Mouse (Mus musculus) C2C12 (cell line): Measurements from ENCODE around the gene Olfr1359. TPM values are rescaled to one million over a fixed set of nuclear protein-coding genes. Genes with fewer than 3 reads are reported as not detected.
A peak's percentile ranks its signal among the peaks of the same experiment; 100 is the strongest.
"Not testable (repeated sequence)": the region's sequence is repeated elsewhere in the genome, so short reads cannot be mapped to it uniquely, and the experiment has no call there.

Source experiments
- H3K27me3 ChIP-seq: one replicate; pipeline ENCODE4 v1.6.1; 2011; ENCODE audit not compliant: control insufficient read depth, insufficient read depth, insufficient read length
- H3K36me3 ChIP-seq: one replicate; pipeline ENCODE4 v1.6.1; 2011; ENCODE audit not compliant: control insufficient read depth, insufficient read depth
- H3K4me3 ChIP-seq: one replicate; pipeline ENCODE4 v1.5.1; 2011; ENCODE audit warnings: mild to moderate bottlenecking, control low read depth; ENCODE audit not compliant: poor library complexity, insufficient read depth, severe bottlenecking
- H3K79me2 ChIP-seq: one replicate; pipeline ENCODE4 v1.6.1; 2011; ENCODE audit not compliant: control insufficient read depth, insufficient read depth
- H3K79me3 ChIP-seq: one replicate; pipeline ENCODE4 v1.6.1; 2011; ENCODE audit warnings: low read depth, control low read depth
- H3ac ChIP-seq: one replicate; pipeline ENCODE3; 2011; ENCODE audit warnings: low read depth; ENCODE audit not compliant: control insufficient read depth, insufficient read length
- CEBPB ChIP-seq: IDR thresholded peaks from one replicate; pipeline ENCODE4 v1.6.1; 2011; ENCODE audit warnings: low read depth, mild to moderate bottlenecking, control low read depth, moderate library complexity
- CTCF ChIP-seq: IDR thresholded peaks from one replicate; pipeline ENCODE4 v1.5.1; 2011; ENCODE audit not compliant: control insufficient read depth, insufficient read depth, insufficient read length
- FOSL1 ChIP-seq: IDR thresholded peaks from one replicate; pipeline ENCODE4 v1.8.0; 2011; ENCODE audit warnings: mild to moderate bottlenecking, low read length; ENCODE audit not compliant: poor library complexity, insufficient read depth, severe bottlenecking
- MAX ChIP-seq: IDR thresholded peaks from one replicate; pipeline ENCODE4 v1.6.1; 2011; ENCODE audit warnings: mild to moderate bottlenecking, control low read depth
- MYOD1 ChIP-seq: IDR thresholded peaks from one replicate; pipeline ENCODE4 v1.6.1; 2011; ENCODE audit warnings: low read depth; ENCODE audit not compliant: control insufficient read depth, insufficient read length
- MYOG ChIP-seq: IDR thresholded peaks from one replicate; pipeline ENCODE4 v1.6.1; 2011; ENCODE audit not compliant: control insufficient read depth, insufficient read length; ENCODE audit errors: extremely low read depth
- USF1 ChIP-seq: IDR thresholded peaks from one replicate; pipeline ENCODE4 v1.6.1; 2011; ENCODE audit warnings: low read depth, mild to moderate bottlenecking, control low read depth, moderate library complexity
- polyA plus RNA-seq: library from polyadenylated mRNA; unstranded; fragments of >200 nt; fragmentation: generic; extraction: Trizol; gene quantifications from one replicate; pipeline ENCODE4 v1.2.1, GENCODE M21; 2012; ENCODE audit warnings: missing spikeins

Gene Olfr1359
- polyA plus RNA-seq, 1 experiment = not detected

DNA sequence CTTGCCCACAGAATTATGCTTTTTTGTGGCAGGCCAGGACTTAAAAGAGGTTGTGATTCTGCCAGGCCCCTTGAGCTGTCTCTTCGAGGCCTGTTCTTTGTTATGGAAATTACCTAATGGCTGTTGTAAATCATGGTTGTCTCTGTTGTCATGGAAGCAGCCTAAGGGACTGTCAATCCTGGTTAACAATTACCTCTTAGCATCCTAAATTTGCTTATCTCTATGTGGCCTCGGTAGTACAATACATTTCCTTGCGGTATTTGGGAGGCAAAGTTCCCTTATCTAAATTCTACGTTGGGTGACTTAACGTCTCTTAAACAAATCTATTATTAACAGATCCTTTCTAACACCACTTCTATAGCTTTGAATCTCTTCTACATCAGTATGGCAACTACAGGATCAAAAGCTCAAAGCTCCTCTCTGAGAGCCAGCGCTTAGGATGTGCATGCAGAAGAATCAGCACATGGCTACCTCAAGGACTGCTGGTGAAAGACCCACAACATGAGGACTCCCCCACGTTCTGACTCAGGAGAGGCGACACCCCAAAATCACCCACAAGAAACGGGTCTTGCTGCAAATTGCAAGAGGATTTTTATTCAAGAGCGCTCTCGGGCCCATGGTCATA is 30.1 kb downstream of the Olfr1359 start:
- no peaks in the 10 kb centered on the region for H3K79me3 ChIP-seq
- H3ac ChIP-seq = no peak overlapping the region
- no peaks in the 10 kb centered on the region for H3K79me2 ChIP-seq
- TF ChIP-seq MYOD1 (no peak), MYOG (no peak), FOSL1 (no peak), CTCF (no peak), CEBPB (no peak), USF1 (no peak), MAX (no peak)
- no peaks in the 10 kb centered on the region for H3K36me3 ChIP-seq
- H3K4me3 ChIP-seq = no peak overlapping the region
- no peaks in the 10 kb centered on the region for H3K27me3 ChIP-seq

DNA sequence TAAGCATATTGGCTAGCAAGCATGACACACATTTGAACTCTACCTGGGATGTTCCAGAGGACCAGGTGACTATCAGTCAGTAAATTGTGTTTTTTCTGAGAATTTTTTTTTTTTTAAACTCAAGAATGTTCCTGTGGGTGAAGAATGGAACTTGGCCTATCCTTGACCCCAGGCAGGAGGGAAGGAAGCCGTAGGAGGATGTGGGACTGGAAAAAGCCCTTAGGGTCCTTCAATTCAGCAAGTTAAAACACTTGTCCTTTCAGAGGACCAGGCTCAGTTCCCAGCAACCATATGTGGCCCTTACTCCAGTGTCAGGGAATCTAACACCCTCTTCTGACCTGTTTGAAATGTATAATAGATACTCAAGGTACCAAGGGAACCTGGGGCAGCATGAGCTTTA is 31.6 kb downstream of the Olfr1359 start:
- Histone ChIP-seq H3K4me3 (no peak overlapping the region), H3K36me3 (no peaks in the 10 kb centered on the region), H3K27me3 (no peaks in the 10 kb centered on the region), H3K79me2 (no peaks in the 10 kb centered on the region), H3ac (no peak overlapping the region), H3K79me3 (no peaks in the 10 kb centered on the region)
- TF ChIP-seq CEBPB (no peak), USF1 (no peak), CTCF (no peak), MYOD1 (no peak), FOSL1 (no peak), MAX (no peak), MYOG (no peak)

DNA sequence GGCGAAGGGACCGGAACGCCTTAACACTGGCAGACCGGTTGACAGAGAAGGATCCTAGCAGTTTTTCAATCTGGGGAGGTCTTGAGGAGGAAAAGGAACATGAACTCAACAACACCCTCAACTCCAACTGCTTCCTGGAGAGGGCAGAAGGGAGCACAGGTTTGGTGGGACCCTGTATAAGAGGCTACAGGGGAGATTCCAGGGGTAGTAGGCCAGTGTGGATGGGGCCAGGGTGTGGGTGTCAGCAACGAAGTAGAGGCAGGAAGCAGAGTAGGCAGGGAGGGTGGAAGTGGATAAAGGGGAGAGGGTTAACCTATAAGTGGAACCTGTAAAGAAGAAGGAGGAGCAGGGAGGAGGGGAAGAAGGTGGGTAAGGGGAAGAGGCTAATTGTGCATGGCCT is 35.6 kb downstream of the Olfr1359 start:
- Histone ChIP-seq H3ac (peak overlapping the region; percentile 32), H3K36me3 (no peaks in the 10 kb centered on the region), H3K79me3 (no peaks in the 10 kb centered on the region), H3K79me2 (no peaks in the 10 kb centered on the region), H3K27me3 (no peaks in the 10 kb centered on the region), H3K4me3 (no peak overlapping the region)
- no peak for TF ChIP-seq CEBPB
- TF ChIP-seq CTCF = no peak
- TF ChIP-seq FOSL1 = no peak
- TF ChIP-seq MYOD1 = no peak
- TF ChIP-seq USF1 = no peak
- no peak for TF ChIP-seq MAX
- TF ChIP-seq MYOG = no peak

DNA sequence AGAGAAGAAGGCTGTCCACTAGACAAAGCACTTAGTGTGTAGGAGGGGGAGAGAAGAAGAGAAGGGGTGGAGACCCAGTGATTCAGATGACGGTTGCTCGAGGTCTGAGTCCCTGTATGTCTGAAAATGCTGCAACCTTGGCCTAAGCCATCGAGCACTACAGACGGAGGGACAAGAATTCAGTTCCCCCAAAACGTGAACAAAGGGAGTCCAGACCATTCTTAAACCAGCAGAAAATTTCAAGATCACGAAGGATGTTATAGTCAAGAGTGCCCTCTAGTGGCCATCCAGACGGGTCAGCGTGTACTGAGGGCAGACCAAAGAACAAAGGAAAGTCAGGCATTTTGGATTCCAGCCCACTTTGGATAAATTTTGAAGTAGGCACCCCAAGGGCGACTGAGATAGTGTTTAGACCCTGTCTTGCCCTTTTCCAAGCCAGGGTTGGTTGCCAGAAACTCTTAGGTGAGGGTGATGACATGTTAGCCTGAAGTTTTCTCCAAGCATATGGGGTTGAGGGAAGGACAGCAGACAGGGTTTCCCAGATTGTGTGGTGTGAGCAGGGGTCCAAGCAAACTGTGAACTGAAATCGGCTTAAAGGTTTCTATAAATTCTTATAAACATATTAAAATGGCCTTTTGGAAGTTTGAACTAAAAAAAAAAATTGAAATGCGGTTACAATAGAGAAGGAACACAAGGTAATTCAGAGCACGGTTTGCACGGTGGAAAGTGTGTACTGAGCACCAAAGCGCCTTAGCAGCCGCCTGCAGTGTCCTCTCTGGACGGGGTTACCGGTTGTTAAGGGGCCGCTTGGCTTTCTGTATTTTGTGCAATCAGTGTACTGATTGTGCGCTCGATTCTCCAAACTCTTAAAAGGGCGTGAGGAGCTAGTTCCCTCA is 36.3 kb downstream of the Olfr1359 start:
- Histone ChIP-seq H3ac (peak overlapping the region; percentile 28), H3K36me3 (no peaks in the 10 kb centered on the region), H3K4me3 (peak overlapping the region; percentile 11), H3K79me2 (no peaks in the 10 kb centered on the region), H3K27me3 (no peaks in the 10 kb centered on the region), H3K79me3 (no peaks in the 10 kb centered on the region)
- no peak for TF ChIP-seq MYOD1
- peak; percentile 65 for TF ChIP-seq MAX
- peak; percentile 51 for TF ChIP-seq CTCF

DNA sequence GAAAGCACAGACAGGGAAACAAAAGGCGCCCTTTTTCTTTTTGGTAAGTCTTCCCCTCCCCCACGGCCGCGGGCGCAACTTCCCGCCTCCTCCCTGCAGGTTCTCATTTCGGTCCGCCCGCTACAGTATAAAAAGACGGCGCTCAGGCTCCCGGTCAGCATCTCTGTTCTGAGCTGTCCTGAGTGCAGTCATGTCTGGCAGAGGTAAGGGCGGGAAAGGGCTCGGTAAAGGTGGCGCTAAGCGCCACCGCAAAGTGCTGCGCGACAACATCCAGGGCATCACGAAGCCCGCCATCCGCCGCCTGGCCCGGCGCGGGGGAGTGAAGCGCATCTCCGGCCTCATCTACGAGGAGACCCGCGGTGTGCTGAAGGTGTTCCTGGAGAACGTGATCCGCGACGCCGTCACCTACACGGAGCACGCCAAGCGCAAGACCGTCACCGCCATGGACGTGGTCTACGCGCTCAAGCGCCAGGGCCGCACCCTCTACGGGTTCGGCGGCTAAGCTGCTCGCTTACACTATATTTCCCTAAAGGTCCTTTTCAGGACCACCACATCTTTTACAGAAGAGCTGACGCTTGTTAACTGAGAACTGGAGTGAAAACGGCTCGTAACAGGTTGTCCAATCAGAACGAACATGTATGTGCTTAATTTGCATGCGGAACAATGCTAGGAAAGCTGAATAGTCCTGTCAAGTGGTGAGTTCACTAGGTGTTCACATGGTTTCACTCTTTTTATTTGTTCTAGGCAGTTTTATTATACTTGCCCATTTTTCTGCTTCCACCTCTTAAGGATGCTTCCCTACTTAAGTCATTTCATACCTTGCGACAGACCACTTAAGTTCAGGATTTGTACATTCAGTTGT is 37.2 kb downstream of the Olfr1359 start, which contains the start of gene Hist1h4j:
Gene Hist1h4j (plus strand): TSS at position 159 of the 862 bp plus-strand sequence.
- not testable (repeated sequence) for H3K27me3 ChIP-seq, H3K79me2 ChIP-seq, H3K36me3 ChIP-seq, H3K79me3 ChIP-seq
- H3K4me3 ChIP-seq = peak within 1 kb of the TSS; percentile 29
- peak within 1 kb of the TSS; percentile 28 for H3ac ChIP-seq
